Mouse (Mus musculus) liver, embryonic 14.5 days (tissue): ENCODE data around the gene Tacr2.

Experiments used
- CTCF ChIP-seq: IDR thresholded peaks from 2 replicates; pipeline ENCODE4 v1.5.1; 2016; ENCODE audit warnings: antibody characterized with exemption, low read depth, control low read depth
- EP300 ChIP-seq: IDR thresholded peaks from 2 replicates; pipeline ENCODE4 v1.6.1; 2016; ENCODE audit warnings: antibody characterized with exemption, low read depth

DNA sequence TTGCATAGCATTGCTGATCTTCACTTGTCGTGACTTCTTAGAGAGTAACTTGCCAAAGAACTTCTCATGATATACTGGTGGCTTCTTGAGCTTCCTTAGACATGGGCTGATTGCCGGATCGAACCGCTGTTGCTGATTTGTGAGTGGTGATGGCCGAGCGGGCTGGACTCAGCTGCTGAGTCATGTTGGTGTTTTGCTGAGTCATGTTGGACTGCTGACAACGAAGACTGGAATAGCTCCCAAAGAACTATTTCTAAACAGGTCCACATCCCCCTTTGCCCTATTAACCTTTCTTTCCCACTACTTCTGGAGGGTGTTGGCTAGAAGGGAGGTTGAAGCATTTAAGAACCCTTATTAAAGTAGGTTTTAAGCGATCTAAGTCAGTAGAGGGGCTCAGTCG, 8.2 kb upstream of the Tacr2 start:
- TF ChIP-seq CTCF, result no peak
- TF ChIP-seq EP300, result no peak
